Mouse (Mus musculus): Measurements from ENCODE around the gene Klhdc3. TPM values are rescaled to one million over a fixed set of nuclear protein-coding genes. Genes with fewer than 3 reads are reported as not detected.

Gene Klhdc3
- polyA plus RNA-seq, 1 experiment = 322 TPM

GRCm38 (mm10) chr17:46714756-46715481 lies 34.2 kb upstream of the Klhdc3 start:
- peaks cover 26% of the 10 kb centered on the region for H3K4me1 ChIP-seq
- no peak overlapping the region for H3K4me3 ChIP-seq (replicated peaks)
- no peaks in the 10 kb centered on the region for H3K27me3 ChIP-seq (replicated peaks)
- H3K9me3 ChIP-seq = no peaks in the 10 kb centered on the region
- TF ChIP-seq FLI1 (IDR thresholded peaks at IDR 0.05; ENCODE audit: low read length) = no peak
- no peak for TF ChIP-seq GATA1 (IDR thresholded peaks at IDR 0.05; ENCODE audit: borderline replicate concordance, low read length)
- peaks cover 43% of the 10 kb centered on the region for H3K36me3 ChIP-seq (replicated peaks; ENCODE audit: low read length)

- Histone ChIP-seq H3K36me3 (replicated peaks; ENCODE audit: low read length) (peaks cover 41% of the 10 kb centered on the region), H3K4me1 (peaks cover 26% of the 10 kb centered on the region), H3K9me3 (peaks cover 3% of the 10 kb centered on the region), H3K27me3 (replicated peaks) (no peaks in the 10 kb centered on the region), H3K4me3 (replicated peaks) (no peak overlapping the region)
- TF ChIP-seq FLI1 (IDR thresholded peaks at IDR 0.05; ENCODE audit: low read length) = no peak
- TF ChIP-seq GATA1 (IDR thresholded peaks at IDR 0.05; ENCODE audit: borderline replicate concordance, low read length) = no peak
Measured at GRCm38 (mm10) chr17:46713849-46714248, 33.1 kb upstream of the Klhdc3 start.

- no peak for TF ChIP-seq GATA1 (IDR thresholded peaks at IDR 0.05; ENCODE audit: borderline replicate concordance, low read length)
- no peak for TF ChIP-seq FLI1 (IDR thresholded peaks at IDR 0.05; ENCODE audit: low read length)
- peaks cover 7% of the 10 kb centered on the region for H3K9me3 ChIP-seq
- H3K4me1 ChIP-seq = peaks cover 26% of the 10 kb centered on the region
- H3K36me3 ChIP-seq (replicated peaks; ENCODE audit: low read length) = peaks cover 38% of the 10 kb centered on the region
- no peaks in the 10 kb centered on the region for H3K27me3 ChIP-seq (replicated peaks)
- peak overlapping the region; percentile 97 for H3K4me3 ChIP-seq (replicated peaks)
Measured at GRCm38 (mm10) chr17:46712442-46712841, 31.7 kb upstream of the Klhdc3 start.

- H3K4me1 ChIP-seq = peaks cover 26% of the 10 kb centered on the region
- TF ChIP-seq FLI1 (IDR thresholded peaks at IDR 0.05; ENCODE audit: low read length) (no peak), GATA1 (IDR thresholded peaks at IDR 0.05; ENCODE audit: borderline replicate concordance, low read length) (no peak)
- peaks cover 7% of the 10 kb centered on the region for H3K9me3 ChIP-seq
- peak overlapping the region; percentile 97 for H3K4me3 ChIP-seq (replicated peaks)
- H3K27me3 ChIP-seq (replicated peaks) = peaks cover 3% of the 10 kb centered on the region
- peaks cover 34% of the 10 kb centered on the region for H3K36me3 ChIP-seq (replicated peaks; ENCODE audit: low read length)
Measured at GRCm38 (mm10) chr17:46711612-46712271, 31.0 kb upstream of the Klhdc3 start.

GRCm38 (mm10) chr17:46710959-46711597 lies 30.4 kb upstream of the Klhdc3 start, which contains the start of gene Pex6:
Gene Pex6 (plus strand): TSS chr17:46711463.
- Histone ChIP-seq H3K36me3 (replicated peaks; ENCODE audit: low read length) (peaks cover 27% of the 10 kb centered on the region), H3K4me1 (peaks cover 27% of the 10 kb centered on the region), H3K9me3 (peaks cover 7% of the 10 kb centered on the region), H3K4me3 (replicated peaks) (peak within 1 kb of the TSS; percentile 97), H3K27me3 (replicated peaks) (peaks cover 3% of the 10 kb centered on the region)
- TF ChIP-seq GATA1 (IDR thresholded peaks at IDR 0.05; ENCODE audit: borderline replicate concordance, low read length) = no peak
- peak; percentile 94 for TF ChIP-seq FLI1 (IDR thresholded peaks at IDR 0.05; ENCODE audit: low read length)

- H3K4me1 ChIP-seq = peaks cover 40% of the 10 kb centered on the region
- no peak overlapping the region for H3K4me3 ChIP-seq (replicated peaks)
- TF ChIP-seq GATA1 (IDR thresholded peaks at IDR 0.05; ENCODE audit: borderline replicate concordance, low read length) (no peak), FLI1 (IDR thresholded peaks at IDR 0.05; ENCODE audit: low read length) (no peak)
- peaks cover 3% of the 10 kb centered on the region for H3K27me3 ChIP-seq (replicated peaks)
- H3K36me3 ChIP-seq (replicated peaks; ENCODE audit: low read length) = peaks cover 6% of the 10 kb centered on the region
- peaks cover 7% of the 10 kb centered on the region for H3K9me3 ChIP-seq
Measured at GRCm38 (mm10) chr17:46706375-46707089, 25.8 kb upstream of the Klhdc3 start.

- TF ChIP-seq FLI1 (IDR thresholded peaks at IDR 0.05; ENCODE audit: low read length) = no peak
- TF ChIP-seq GATA1 (IDR thresholded peaks at IDR 0.05; ENCODE audit: borderline replicate concordance, low read length) = no peak
- H3K4me3 ChIP-seq (replicated peaks) = peak within 1 kb of the TSS; percentile 95
- H3K9me3 ChIP-seq = peaks cover 7% of the 10 kb centered on the region
- peaks cover 3% of the 10 kb centered on the region for H3K27me3 ChIP-seq (replicated peaks)
- peaks cover 43% of the 10 kb centered on the region for H3K4me1 ChIP-seq
- H3K36me3 ChIP-seq (replicated peaks; ENCODE audit: low read length) = peaks cover 18% of the 10 kb centered on the region
Measured at GRCm38 (mm10) chr17:46704887-46705835, 24.4 kb upstream of the Klhdc3 start, which contains the start of gene Ppp2r5d. Gene Ppp2r5d (minus strand): TSS chr17:46705111.

GRCm38 (mm10) chr17:46703971-46704886 lies 23.5 kb upstream of the Klhdc3 start:
- Histone ChIP-seq H3K27me3 (replicated peaks) (peaks cover 3% of the 10 kb centered on the region), H3K9me3 (peaks cover 7% of the 10 kb centered on the region), H3K4me3 (replicated peaks) (peak overlapping the region; percentile 95), H3K4me1 (peaks cover 46% of the 10 kb centered on the region), H3K36me3 (replicated peaks; ENCODE audit: low read length) (peaks cover 27% of the 10 kb centered on the region)
- TF ChIP-seq FLI1 (IDR thresholded peaks at IDR 0.05; ENCODE audit: low read length) = no peak
- no peak for TF ChIP-seq GATA1 (IDR thresholded peaks at IDR 0.05; ENCODE audit: borderline replicate concordance, low read length)
